Mouse (Mus musculus): ENCODE measurements around the gene Spdef. TPM values are rescaled to one million over a fixed set of nuclear protein-coding genes. Genes with fewer than 3 reads are reported as not detected.

The Spdef gene
- polyA plus RNA-seq, 1 experiment, result 1.3 TPM

GRCm38 (mm10) chr17:27764453-27764852 is 35.7 kb upstream of the Spdef start:
- no peaks in the 10 kb centered on the region for H3K27me3 ChIP-seq (ENCODE audit: control insufficient read depth, insufficient read depth, low read length)
- WGBS, result 98% methylated on average over 2 of the region's 2 CpGs
- no peak overlapping the region for H3K4me3 ChIP-seq (replicated peaks; ENCODE audit: insufficient read depth, low read depth, low read length)
- TF ChIP-seq POLR2A (IDR thresholded peaks at IDR 0.05; ENCODE audit: borderline replicate concordance, insufficient read depth, low read length), result no peak
- peak; percentile 25; the same call in 1 of the 2 replicates for TF ChIP-seq CTCF (IDR thresholded peaks at IDR 0.05; ENCODE audit: borderline replicate concordance, insufficient read depth, low read depth, low read length)
- H3K4me1 ChIP-seq (ENCODE audit: control insufficient read depth, insufficient read depth, low read length), result peaks cover 19% of the 10 kb centered on the region
- H3K27ac ChIP-seq (ENCODE audit: insufficient read depth, low read length), result no peak overlapping the region
- DNase-seq, result no peak

GRCm38 (mm10) chr17:27762884-27763283 is 34.1 kb upstream of the Spdef start:
- no peak overlapping the region for H3K27ac ChIP-seq (ENCODE audit: insufficient read depth, low read length)
- H3K4me1 ChIP-seq (ENCODE audit: control insufficient read depth, insufficient read depth, low read length), result peaks cover 21% of the 10 kb centered on the region
- no peaks in the 10 kb centered on the region for H3K27me3 ChIP-seq (ENCODE audit: control insufficient read depth, insufficient read depth, low read length)
- no peak for DNase-seq
- 58% methylated on average over 11 of the region's 11 CpGs for WGBS
- no peak for TF ChIP-seq POLR2A (IDR thresholded peaks at IDR 0.05; ENCODE audit: borderline replicate concordance, insufficient read depth, low read length)
- TF ChIP-seq CTCF (IDR thresholded peaks at IDR 0.05; ENCODE audit: borderline replicate concordance, insufficient read depth, low read depth, low read length), result no peak
- no peak overlapping the region for H3K4me3 ChIP-seq (replicated peaks; ENCODE audit: insufficient read depth, low read depth, low read length)

GRCm38 (mm10) chr17:27761639-27762336 is 33.0 kb upstream of the Spdef start:
- peak overlapping the region; percentile 88 for H3K27ac ChIP-seq (ENCODE audit: insufficient read depth, low read length)
- peaks cover 21% of the 10 kb centered on the region for H3K4me1 ChIP-seq (ENCODE audit: control insufficient read depth, insufficient read depth, low read length)
- TF ChIP-seq CTCF (IDR thresholded peaks at IDR 0.05; ENCODE audit: borderline replicate concordance, insufficient read depth, low read depth, low read length), result peak; percentile 99
- TF ChIP-seq POLR2A (IDR thresholded peaks at IDR 0.05; ENCODE audit: borderline replicate concordance, insufficient read depth, low read length), result no peak
- no peaks in the 10 kb centered on the region for H3K27me3 ChIP-seq (ENCODE audit: control insufficient read depth, insufficient read depth, low read length)
- no peak overlapping the region for H3K4me3 ChIP-seq (replicated peaks; ENCODE audit: insufficient read depth, low read depth, low read length)
- 21% methylated on average over 9 of the region's 9 CpGs for WGBS
- peak; percentile 91 to 92 for DNase-seq

GRCm38 (mm10) chr17:27760169-27760568 is 31.4 kb upstream of the Spdef start:
- no peak overlapping the region for H3K4me3 ChIP-seq (replicated peaks; ENCODE audit: insufficient read depth, low read depth, low read length)
- no peak for DNase-seq
- H3K27me3 ChIP-seq (ENCODE audit: control insufficient read depth, insufficient read depth, low read length), result no peaks in the 10 kb centered on the region
- no peak for TF ChIP-seq POLR2A (IDR thresholded peaks at IDR 0.05; ENCODE audit: borderline replicate concordance, insufficient read depth, low read length)
- no peak for TF ChIP-seq CTCF (IDR thresholded peaks at IDR 0.05; ENCODE audit: borderline replicate concordance, insufficient read depth, low read depth, low read length)
- peaks cover 35% of the 10 kb centered on the region for H3K4me1 ChIP-seq (ENCODE audit: control insufficient read depth, insufficient read depth, low read length)
- no peak overlapping the region for H3K27ac ChIP-seq (ENCODE audit: insufficient read depth, low read length)
- 75% methylated on average over 6 of the region's 6 CpGs for WGBS

GRCm38 (mm10) chr17:27751314-27752202 is 22.8 kb upstream of the Spdef start:
- peak; percentile 60 to 72 for DNase-seq
- Histone ChIP-seq H3K4me3 (replicated peaks; ENCODE audit: insufficient read depth, low read depth, low read length) (no peak overlapping the region), H3K27me3 (ENCODE audit: control insufficient read depth, insufficient read depth, low read length) (no peaks in the 10 kb centered on the region), H3K27ac (ENCODE audit: insufficient read depth, low read length) (no peak overlapping the region), H3K4me1 (ENCODE audit: control insufficient read depth, insufficient read depth, low read length) (peaks cover 78% of the 10 kb centered on the region)
- no peak for TF ChIP-seq CTCF (IDR thresholded peaks at IDR 0.05; ENCODE audit: borderline replicate concordance, insufficient read depth, low read depth, low read length)
- no peak for TF ChIP-seq POLR2A (IDR thresholded peaks at IDR 0.05; ENCODE audit: borderline replicate concordance, insufficient read depth, low read length)
- WGBS, result 35% methylated on average over 8 of the region's 8 CpGs

GRCm38 (mm10) chr17:27750451-27750942 is 21.7 kb upstream of the Spdef start:
- no peak for TF ChIP-seq POLR2A (IDR thresholded peaks at IDR 0.05; ENCODE audit: borderline replicate concordance, insufficient read depth, low read length)
- no peak for TF ChIP-seq CTCF (IDR thresholded peaks at IDR 0.05; ENCODE audit: borderline replicate concordance, insufficient read depth, low read depth, low read length)
- peaks cover 74% of the 10 kb centered on the region for H3K4me1 ChIP-seq (ENCODE audit: control insufficient read depth, insufficient read depth, low read length)
- no peaks in the 10 kb centered on the region for H3K27me3 ChIP-seq (ENCODE audit: control insufficient read depth, insufficient read depth, low read length)
- 63% methylated on average over 6 of the region's 6 CpGs for WGBS
- DNase-seq, result no peak
- no peak overlapping the region for H3K27ac ChIP-seq (ENCODE audit: insufficient read depth, low read length)
- no peak overlapping the region for H3K4me3 ChIP-seq (replicated peaks; ENCODE audit: insufficient read depth, low read depth, low read length)

- no peak for TF ChIP-seq CTCF (IDR thresholded peaks at IDR 0.05; ENCODE audit: borderline replicate concordance, insufficient read depth, low read depth, low read length)
- no peak for TF ChIP-seq POLR2A (IDR thresholded peaks at IDR 0.05; ENCODE audit: borderline replicate concordance, insufficient read depth, low read length)
- WGBS, result 59% methylated on average over 2 of the region's 2 CpGs
- Histone ChIP-seq H3K27me3 (ENCODE audit: control insufficient read depth, insufficient read depth, low read length) (no peaks in the 10 kb centered on the region), H3K4me1 (ENCODE audit: control insufficient read depth, insufficient read depth, low read length) (peaks cover 51% of the 10 kb centered on the region), H3K27ac (ENCODE audit: insufficient read depth, low read length) (no peak overlapping the region), H3K4me3 (replicated peaks; ENCODE audit: insufficient read depth, low read depth, low read length) (no peak overlapping the region)
- no peak for DNase-seq
These were observed 19.4 kb upstream of the Spdef start for GRCm38 (mm10) chr17:27748123-27748522.

All from cerebellum, adult 2 months (tissue).